Comparison of ENCODE assay signal across 33 mouse cellular contexts in genomic region chr6:147923246-147923645, GRCm38 (mm10).
"Had no signal": no experiment of that assay in that cellular context is flagged by ENCODE, and none has a peak within 500 bp of the region (broad histone marks: within the 10 kb centered on the region; RNA-seq: fewer than 3 reads in every experiment).

No protein-coding gene starts in this region.

- H3K4me3 ChIP-seq: heart, adult 2 months; heart, embryonic 13.5 days; heart, embryonic 15.5 days; hindbrain, embryonic 10.5 days; hindbrain, embryonic 12.5 days; hindbrain, embryonic 13.5 days; hindbrain, embryonic 15.5 days; intestine, embryonic 15.5 days; kidney, embryonic 15.5 days; layer of hippocampus, adult 2 months had no signal

- H3K9me3 ChIP-seq: heart, embryonic 13.5 days; heart, embryonic 15.5 days; hindbrain, embryonic 10.5 days; hindbrain, embryonic 12.5 days; hindbrain, embryonic 13.5 days; hindbrain, embryonic 15.5 days; intestine, embryonic 15.5 days; kidney, embryonic 15.5 days had no signal

- DNase-seq: heart, adult 2 months; heart, postnatal 14 days; heart, postnatal 36 days; heart, postnatal 4 days; kidney, adult 11 months; kidney, adult 18-20 months; kidney, adult 2 months; kidney, adult 8-10 months; kidney, adult 9 months; kidney, postnatal 10 days; kidney, postnatal 14 days; kidney, postnatal 25 days; kidney, postnatal 36 days; kidney, postnatal 4 days; layer of hippocampus, adult 9-11 months; layer of hippocampus, postnatal 36 days had no signal

- H3K36me3 ChIP-seq: heart, embryonic 13.5 days; heart, embryonic 15.5 days; hindbrain, embryonic 10.5 days; hindbrain, embryonic 12.5 days; hindbrain, embryonic 13.5 days; hindbrain, embryonic 15.5 days; intestine, embryonic 15.5 days; kidney, embryonic 15.5 days had no signal

- H3K27me3 ChIP-seq: heart, embryonic 13.5 days; heart, embryonic 15.5 days; hindbrain, embryonic 12.5 days; hindbrain, embryonic 13.5 days; hindbrain, embryonic 15.5 days; intestine, embryonic 15.5 days; kidney, embryonic 15.5 days had no signal

- H3K4me1 ChIP-seq: heart, embryonic 15.5 days; hindbrain, embryonic 10.5 days; hindbrain, embryonic 12.5 days; hindbrain, embryonic 13.5 days; kidney, embryonic 15.5 days had no signal

- ATAC-seq: hindbrain, embryonic 16.5 days; hindbrain, postnatal 0 days; inflammation-experienced regulatory T-cells, adult 6 months; intestine, embryonic 15.5 days; intestine, embryonic 16.5 days; intestine, postnatal 0 days had no signal

- H3K4me2 ChIP-seq: heart, embryonic 11.5 days; heart, embryonic 13.5 days; heart, embryonic 15.5 days; hindbrain, embryonic 12.5 days; hindbrain, embryonic 13.5 days; hindbrain, embryonic 14.5 days; hindbrain, embryonic 15.5 days; intestine, embryonic 15.5 days; kidney, embryonic 15.5 days had no signal

- H3K9ac ChIP-seq: heart, embryonic 13.5 days; heart, embryonic 15.5 days; hindbrain, embryonic 12.5 days; hindbrain, embryonic 13.5 days; hindbrain, embryonic 14.5 days; hindbrain, embryonic 15.5 days; intestine, embryonic 15.5 days; kidney, embryonic 15.5 days had no signal

- H3K27ac ChIP-seq: heart, adult 2 months; heart, embryonic 13.5 days; heart, embryonic 15.5 days; hindbrain, embryonic 10.5 days; hindbrain, embryonic 12.5 days; hindbrain, embryonic 13.5 days; hindbrain, embryonic 14.5 days; hindbrain, embryonic 15.5 days; hindbrain, postnatal 0 days; intestine, embryonic 15.5 days; kidney, embryonic 15.5 days; kidney, postnatal 0 days; layer of hippocampus, adult 2 months had no signal
